Mouse (Mus musculus): ENCODE measurements at regions not wholly inside any gene's neighbourhood (a gene's known extent, or its start where the extent isn't known, plus 50 kb on each side); places are given as distances from the start of the nearest gene placed in this dataset.

DNA sequence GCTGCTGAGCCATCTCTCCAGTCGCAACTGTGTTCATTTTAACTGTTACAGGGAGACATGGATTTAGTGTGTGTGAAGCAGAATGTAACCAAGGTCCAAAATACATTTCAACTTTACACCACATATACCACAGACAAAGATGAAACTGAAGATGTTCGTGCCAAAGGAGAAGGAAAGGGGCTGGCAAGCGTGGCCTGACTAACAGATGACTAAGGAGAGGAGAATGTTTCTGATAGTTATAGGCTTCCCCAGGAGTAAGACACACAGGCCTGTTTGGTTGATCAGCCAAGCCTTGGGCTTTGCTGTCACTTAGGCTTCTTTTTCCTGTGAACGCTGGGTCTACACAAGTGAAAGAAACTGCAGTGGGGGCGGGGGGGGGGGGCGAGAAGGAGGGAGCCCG is 189.8 kb downstream of the Btg1 start:
- Histone ChIP-seq H3K9ac (no peak overlapping the region), H3K27ac (no peak overlapping the region), H3K4me3 (no peak overlapping the region), H3K36me3 (replicated peaks) (no peaks in the 10 kb centered on the region), H3K4me1 (no peaks in the 10 kb centered on the region), H3K4me2 (no peak overlapping the region), H3K27me3 (replicated peaks) (no peaks in the 10 kb centered on the region), H3K9me3 (no peaks in the 10 kb centered on the region)
- no peak for ATAC-seq (replicated peaks)
- 65% methylated on average over 6 of the region's 7 CpGs for WGBS

- H3K36me3 ChIP-seq (replicated peaks), result no peaks in the 10 kb centered on the region
- ATAC-seq (replicated peaks), result no peak
These were observed 205.0 kb downstream of the Btg1 start for GRCm38 (mm10) chr10:96821852-96822251.

DNA sequence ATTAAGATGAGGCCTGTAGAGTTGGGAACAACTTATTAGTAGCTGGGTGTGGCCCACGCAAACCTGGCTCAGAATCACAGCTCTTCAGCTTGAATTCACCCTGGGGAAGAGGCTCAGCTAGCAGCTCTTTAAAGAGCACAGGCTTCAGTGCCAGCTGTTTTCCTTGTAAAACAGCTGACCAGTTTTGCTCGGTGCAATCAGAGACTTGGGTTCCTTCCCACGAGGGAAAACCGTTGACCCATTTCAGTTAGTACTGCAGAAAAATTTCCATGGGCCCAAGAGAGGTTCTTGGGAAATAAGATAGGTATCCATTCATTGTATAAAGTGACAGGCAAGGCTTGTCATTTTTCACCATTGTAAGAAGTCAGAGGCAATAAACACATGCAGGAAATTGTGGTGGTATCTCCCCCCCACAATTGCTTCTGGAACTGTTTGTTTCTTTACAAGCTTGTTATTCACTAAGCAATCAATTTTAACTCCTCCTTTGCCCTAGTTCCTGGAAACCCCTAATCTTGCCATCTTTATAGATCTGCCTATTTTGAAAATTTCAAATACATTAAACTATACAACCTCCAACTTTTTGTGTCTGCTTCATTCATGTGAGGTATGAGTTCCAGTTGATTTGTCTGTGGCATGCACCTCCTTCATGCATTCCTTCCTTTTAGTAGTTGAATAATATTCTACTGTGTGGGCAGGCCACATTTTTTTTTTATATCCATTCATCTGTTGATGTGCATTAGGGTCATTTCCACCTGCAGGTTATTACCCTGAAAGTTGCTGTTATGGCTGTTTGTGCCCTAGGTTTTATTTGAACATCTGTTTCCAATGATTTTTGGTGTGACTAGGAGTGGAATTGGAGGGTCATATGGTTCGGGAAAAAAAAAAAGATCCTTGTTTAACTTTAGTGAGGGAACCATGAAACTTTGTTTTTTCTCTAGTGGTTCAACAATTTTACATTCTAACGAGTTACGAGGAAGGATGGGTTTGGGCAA is 205.8 kb downstream of the Btg1 start:
- 78% methylated on average over 7 of the region's 7 CpGs for WGBS
- ATAC-seq (replicated peaks), result no peak
- H3K4me1 ChIP-seq, result no peaks in the 10 kb centered on the region; the same call in 1 of the 2 replicates
- no peak overlapping the region for H3K4me3 ChIP-seq
- H3K9ac ChIP-seq, result no peak overlapping the region
- no peak overlapping the region for H3K27ac ChIP-seq
- no peaks in the 10 kb centered on the region for H3K27me3 ChIP-seq (replicated peaks)
- no peaks in the 10 kb centered on the region for H3K36me3 ChIP-seq (replicated peaks)
- no peaks in the 10 kb centered on the region for H3K9me3 ChIP-seq
- no peak overlapping the region for H3K4me2 ChIP-seq

More at GRCm38 (mm10) chr10:96821852-96822251, 205.0 kb downstream of the Btg1 start:
- H3K4me2 ChIP-seq, result no peak overlapping the region
- no peak overlapping the region for H3K9ac ChIP-seq
- no peaks in the 10 kb centered on the region for H3K27me3 ChIP-seq (replicated peaks)
- no peaks in the 10 kb centered on the region; the same call in 1 of the 2 replicates for H3K4me1 ChIP-seq
- no peaks in the 10 kb centered on the region for H3K9me3 ChIP-seq
- 83% methylated on average over 1 of the region's 1 CpGs for WGBS
- no peak overlapping the region for H3K4me3 ChIP-seq
- H3K27ac ChIP-seq, result no peak overlapping the region

DNA sequence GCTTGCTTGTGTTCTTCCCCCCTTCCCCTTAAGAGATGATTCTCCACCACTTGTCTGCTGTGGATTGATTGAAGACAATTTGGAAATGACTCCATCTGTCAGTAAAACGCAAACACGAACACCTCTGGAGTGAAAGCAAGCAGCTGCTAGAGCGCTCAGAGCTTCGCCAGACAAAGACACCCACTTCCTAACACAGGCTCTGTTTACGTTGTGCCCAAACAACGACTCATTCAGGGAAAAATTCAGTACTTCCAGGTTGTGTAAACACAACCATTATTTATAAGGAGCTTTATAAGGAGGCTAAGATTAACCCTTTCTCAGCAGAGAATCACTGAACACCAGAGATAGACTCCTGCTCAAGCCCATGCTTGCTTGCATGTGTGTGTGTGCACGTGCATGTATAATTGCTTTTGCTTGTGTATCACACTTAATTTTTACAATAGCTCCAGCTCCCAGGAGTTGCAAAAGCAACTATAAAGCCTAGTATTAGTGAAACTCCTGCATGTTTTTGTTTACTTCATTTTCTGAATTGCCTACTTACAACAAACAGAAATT is 209.5 kb downstream of the Btg1 start:
- Histone ChIP-seq H3K4me2 (peak overlapping the region; percentile 29), H3K9me3 (no peaks in the 10 kb centered on the region), H3K4me1 (no peaks in the 10 kb centered on the region; the same call in 1 of the 2 replicates), H3K27me3 (replicated peaks) (no peaks in the 10 kb centered on the region), H3K9ac (no peak overlapping the region), H3K36me3 (replicated peaks) (no peaks in the 10 kb centered on the region), H3K4me3 (no peak overlapping the region), H3K27ac (no peak overlapping the region)
- WGBS, result 34% methylated on average over 7 of the region's 7 CpGs
- ATAC-seq (replicated peaks), result peak; percentile 56; the same call in 1 of the 2 replicates

- H3K9me3 ChIP-seq, result no peaks in the 10 kb centered on the region
- WGBS, result 82% methylated on average over 5 of the region's 5 CpGs
- H3K36me3 ChIP-seq (replicated peaks), result no peaks in the 10 kb centered on the region
- no peak overlapping the region for H3K4me2 ChIP-seq
- H3K4me3 ChIP-seq, result no peak overlapping the region
- H3K27ac ChIP-seq, result no peak overlapping the region
- no peaks in the 10 kb centered on the region; the same call in 1 of the 2 replicates for H3K4me1 ChIP-seq
- no peak for ATAC-seq (replicated peaks)
- H3K27me3 ChIP-seq (replicated peaks), result no peaks in the 10 kb centered on the region
- no peak overlapping the region for H3K9ac ChIP-seq
These were observed 211.2 kb downstream of the Btg1 start for GRCm38 (mm10) chr10:96827971-96828370.

DNA sequence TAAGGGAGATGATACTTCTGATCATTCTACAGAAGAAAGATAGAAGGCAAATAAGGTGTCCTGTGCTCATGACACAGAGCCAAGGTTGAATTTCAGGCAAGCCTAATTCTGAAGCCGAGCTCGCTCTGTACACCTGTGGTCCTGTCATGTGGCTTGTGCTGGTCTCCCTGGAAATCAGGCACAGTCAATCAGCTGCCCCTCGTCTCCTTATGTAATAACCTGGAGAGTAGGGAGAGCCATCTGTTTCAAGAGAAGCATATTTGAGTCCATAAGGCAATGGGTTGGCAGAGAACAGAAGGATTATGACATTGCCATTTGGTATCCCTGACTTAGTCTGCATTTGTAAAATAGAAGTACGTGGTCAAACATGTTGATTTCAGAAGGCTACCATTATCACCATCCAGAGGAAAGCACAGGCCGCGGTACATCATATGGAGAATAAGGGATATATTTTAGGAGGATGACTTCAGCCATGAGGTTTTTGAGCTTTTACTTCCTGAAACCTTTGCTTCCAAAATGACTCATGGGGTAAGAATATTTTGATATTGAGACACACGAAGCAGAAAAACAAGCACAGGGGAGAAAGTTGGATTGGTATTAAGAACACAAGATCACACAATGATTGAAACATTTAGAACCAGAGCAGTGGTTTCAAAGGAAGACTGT is 211.9 kb downstream of the Btg1 start:
- H3K27ac ChIP-seq, result no peak overlapping the region
- no peaks in the 10 kb centered on the region for H3K36me3 ChIP-seq (replicated peaks)
- H3K9ac ChIP-seq, result no peak overlapping the region
- no peak overlapping the region for H3K4me2 ChIP-seq
- H3K4me1 ChIP-seq, result no peaks in the 10 kb centered on the region; the same call in 1 of the 2 replicates
- no peaks in the 10 kb centered on the region for H3K9me3 ChIP-seq
- no peak for ATAC-seq (replicated peaks)
- H3K27me3 ChIP-seq (replicated peaks), result no peaks in the 10 kb centered on the region
- no peak overlapping the region for H3K4me3 ChIP-seq
- 85% methylated on average over 7 of the region's 7 CpGs for WGBS

- H3K9ac ChIP-seq, result no peak overlapping the region
- H3K27me3 ChIP-seq (replicated peaks), result no peaks in the 10 kb centered on the region
- WGBS, result 72% methylated on average over 12 of the region's 12 CpGs
- H3K9me3 ChIP-seq, result no peaks in the 10 kb centered on the region
- H3K36me3 ChIP-seq (replicated peaks), result no peaks in the 10 kb centered on the region
- ATAC-seq (replicated peaks), result no peak
- no peak overlapping the region for H3K27ac ChIP-seq
- no peaks in the 10 kb centered on the region; the same call in 1 of the 2 replicates for H3K4me1 ChIP-seq
- no peak overlapping the region for H3K4me3 ChIP-seq
- no peak overlapping the region for H3K4me2 ChIP-seq
These were observed 214.3 kb downstream of the Btg1 start for GRCm38 (mm10) chr10:96831071-96831470.

DNA sequence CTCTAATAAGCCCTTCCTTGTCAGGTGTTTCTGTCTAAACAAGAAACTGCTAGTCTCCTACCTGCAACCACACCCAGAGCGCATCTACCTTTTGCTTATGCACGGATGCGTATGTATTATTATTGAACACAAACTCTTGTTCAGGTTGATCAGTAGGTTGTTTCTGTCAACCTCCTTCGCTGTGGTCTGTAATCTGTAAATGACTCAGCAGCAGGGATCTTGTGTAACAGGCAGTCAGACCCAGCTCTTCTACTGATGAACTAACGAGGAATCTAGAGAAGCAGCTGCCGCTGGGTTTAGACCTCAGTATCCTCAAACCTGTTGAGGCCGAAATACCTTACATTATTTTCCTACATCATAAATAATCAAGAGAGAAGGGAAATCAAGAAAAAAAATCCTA is 220.4 kb downstream of the Btg1 start:
- 80% methylated on average over 7 of the region's 7 CpGs for WGBS

GRCm38 (mm10) chr10:96841128-96841527 is 224.3 kb downstream of the Btg1 start:
- H3K9ac ChIP-seq, result no peak overlapping the region
- H3K4me3 ChIP-seq, result no peak overlapping the region
- no peak overlapping the region for H3K27ac ChIP-seq
- H3K4me1 ChIP-seq, result no peaks in the 10 kb centered on the region
- no peak overlapping the region for H3K4me2 ChIP-seq
- WGBS, result 88% methylated on average over 2 of the region's 2 CpGs
- ATAC-seq (replicated peaks), result no peak
- no peaks in the 10 kb centered on the region for H3K36me3 ChIP-seq (replicated peaks)
- no peaks in the 10 kb centered on the region for H3K9me3 ChIP-seq
- H3K27me3 ChIP-seq (replicated peaks), result no peaks in the 10 kb centered on the region

More for the DNA sequence above, 220.4 kb downstream of the Btg1 start:
- H3K36me3 ChIP-seq (replicated peaks), result no peaks in the 10 kb centered on the region
- no peak for ATAC-seq (replicated peaks)
- H3K27me3 ChIP-seq (replicated peaks), result no peaks in the 10 kb centered on the region
- 0 out of 2 replicates have a peak overlapping the region, but pooled peaks have one; percentile 2 for H3K4me2 ChIP-seq
- H3K9ac ChIP-seq, result no peak overlapping the region
- H3K9me3 ChIP-seq, result no peaks in the 10 kb centered on the region
- no peak overlapping the region for H3K27ac ChIP-seq
- H3K4me1 ChIP-seq, result no peaks in the 10 kb centered on the region
- no peak overlapping the region for H3K4me3 ChIP-seq

- H3K4me1 ChIP-seq, result 0 out of 2 replicates have a peak, but pooled peaks cover 2% of the 10 kb centered on the region
- H3K4me2 ChIP-seq, result no peak overlapping the region
- H3K36me3 ChIP-seq (replicated peaks), result no peaks in the 10 kb centered on the region
- H3K4me3 ChIP-seq, result no peak overlapping the region
- no peak overlapping the region for H3K9ac ChIP-seq
- 89% methylated on average over 2 of the region's 2 CpGs for WGBS
- ATAC-seq (replicated peaks), result no peak
- H3K9me3 ChIP-seq, result no peaks in the 10 kb centered on the region
- H3K27ac ChIP-seq, result no peak overlapping the region
- H3K27me3 ChIP-seq (replicated peaks), result no peaks in the 10 kb centered on the region
These were observed 225.2 kb downstream of the Btg1 start for GRCm38 (mm10) chr10:96841956-96842355.

- Histone ChIP-seq H3K27ac (no peak overlapping the region), H3K27me3 (replicated peaks) (no peaks in the 10 kb centered on the region), H3K9ac (no peak overlapping the region), H3K4me2 (no peak overlapping the region), H3K4me1 (0 out of 2 replicates have a peak, but pooled peaks cover 9% of the 10 kb centered on the region), H3K9me3 (no peaks in the 10 kb centered on the region), H3K4me3 (no peak overlapping the region), H3K36me3 (replicated peaks) (no peaks in the 10 kb centered on the region)
- ATAC-seq (replicated peaks), result no peak
- 71% methylated on average over 4 of the region's 4 CpGs for WGBS
These were observed 229.1 kb downstream of the Btg1 start for GRCm38 (mm10) chr10:96845906-96846305.

- ATAC-seq (replicated peaks), result no peak
- H3K4me2 ChIP-seq, result no peak overlapping the region
- H3K36me3 ChIP-seq (replicated peaks), result no peaks in the 10 kb centered on the region
- no peak overlapping the region for H3K9ac ChIP-seq
- H3K27ac ChIP-seq, result peak overlapping the region; percentile 45; the same call in 1 of the 2 replicates
- no peaks in the 10 kb centered on the region for H3K27me3 ChIP-seq (replicated peaks)
- 25% methylated on average over 6 of the region's 6 CpGs for WGBS
- no peaks in the 10 kb centered on the region for H3K9me3 ChIP-seq
- H3K4me1 ChIP-seq, result 0 out of 2 replicates have a peak, but pooled peaks cover 9% of the 10 kb centered on the region
- H3K4me3 ChIP-seq, result no peak overlapping the region
These were observed 230.2 kb downstream of the Btg1 start for GRCm38 (mm10) chr10:96847028-96847427.

All from midbrain, embryonic 15.5 days (tissue).